Mouse (Mus musculus) E14TG2a.4 (cell line): ENCODE data around the gene Sfswap.

Experiments used
- CTCF ChIP-seq: conservative IDR thresholded peaks from 2 replicates; pipeline ENCODE4 v1.5.1; 2014; ENCODE audit warnings: low read length
- NANOG ChIP-seq: IDR thresholded peaks from 2 replicates; pipeline ENCODE4 v1.6.1; 2014; ENCODE audit warnings: borderline replicate concordance, low read length, mixed read lengths
- POU5F1 ChIP-seq: IDR thresholded peaks from 2 replicates; pipeline ENCODE4 v1.6.1; 2014; ENCODE audit warnings: low read length, borderline replicate concordance

- no peak for TF ChIP-seq CTCF
- no peak for TF ChIP-seq NANOG
- no peak for TF ChIP-seq POU5F1
These were observed 52.6 kb downstream of the Sfswap start for GRCm38 (mm10) chr5:129553642-129554041.
